ENCODE assay signal across 9 mouse cellular contexts in genomic region chr19:58627406-58628337, GRCm38 (mm10). TPM values are rescaled to one million over a fixed set of nuclear protein-coding genes. Genes with fewer than 3 reads are reported as not detected.
A peak's percentile ranks its signal among the peaks of the same experiment; 100 is the strongest.
DNase-seq lines count a peak whose midpoint lies in the region; ATAC-seq lines count a peak whose summit lies in the region.
"Had no signal": no experiment of that assay in that cellular context is flagged by ENCODE, and none has a peak within 500 bp of the region (broad histone marks: within the 10 kb centered on the region; RNA-seq: fewer than 3 reads in every experiment).

No protein-coding gene starts in this region.

- 38% methylated on average over 22 of the region's 22 CpGs for WGBS in forebrain, embryonic 15.5 days
- 43% methylated on average over 22 of the region's 22 CpGs for WGBS in midbrain, embryonic 15.5 days

- H3K4me3 ChIP-seq in forebrain, embryonic 15.5 days, result no peak overlapping the region
- no peak overlapping the region for H3K4me3 ChIP-seq in midbrain, embryonic 15.5 days
- H3K4me3 ChIP-seq: myocyte had no signal

- H3K4me1 ChIP-seq in forebrain, embryonic 15.5 days, result no peaks in the 10 kb centered on the region
- no peaks in the 10 kb centered on the region for H3K4me1 ChIP-seq in midbrain, embryonic 15.5 days

- DNase-seq in kidney, adult 9 months, result peak; percentile 24
- no peak for DNase-seq in kidney, adult 8-10 months
- DNase-seq in R1 (ENCODE audit: low read depth, low spot score), result peak; percentile 27
- DNase-seq in kidney, postnatal 14 days, result peak; percentile 20
- no peak for DNase-seq in thymus, postnatal 14 days

- H3K9me3 ChIP-seq in forebrain, embryonic 15.5 days, result no peaks in the 10 kb centered on the region
- H3K9me3 ChIP-seq in midbrain, embryonic 15.5 days, result no peaks in the 10 kb centered on the region

- H3K9ac ChIP-seq in forebrain, embryonic 15.5 days (replicated peaks), result no peak overlapping the region
- H3K9ac ChIP-seq in midbrain, embryonic 15.5 days, result no peak overlapping the region

- H3K27ac ChIP-seq in forebrain, embryonic 15.5 days (replicated peaks), result no peak overlapping the region
- H3K27ac ChIP-seq in midbrain, embryonic 15.5 days, result no peak overlapping the region

- no peaks in the 10 kb centered on the region for H3K27me3 ChIP-seq in forebrain, embryonic 15.5 days
- no peaks in the 10 kb centered on the region for H3K27me3 ChIP-seq in midbrain, embryonic 15.5 days (replicated peaks)

- H3K36me3 ChIP-seq in forebrain, embryonic 15.5 days, result no peaks in the 10 kb centered on the region
- H3K36me3 ChIP-seq in midbrain, embryonic 15.5 days (replicated peaks), result no peaks in the 10 kb centered on the region

- 0 out of 2 replicates have a peak, but pooled peaks have one; percentile 16 for ATAC-seq in forebrain, embryonic 15.5 days (replicated peaks)
- no peak for ATAC-seq in midbrain, embryonic 15.5 days (replicated peaks)
- no peak for ATAC-seq in erythroblast, adult 5-6 weeks (replicated peaks; ENCODE audit: low FRiP score, poor library complexity, severe bottlenecking)

- no peak overlapping the region for H3K4me2 ChIP-seq in forebrain, embryonic 15.5 days (replicated peaks)
- H3K4me2 ChIP-seq in midbrain, embryonic 15.5 days, result peak overlapping the region; percentile 27

RNA-seq across cellular contexts. Expression of gene Pnlip, which starts 24.6 kb away (rescaled TPM):
- polyA plus RNA-seq in forebrain, embryonic 15.5 days (2015; fragmentation: Nextera tagmentation; extraction: Ambion mirVana), result 0.33 and 0.49 TPM in 2 replicates
- 0.59 TPM in 1 of 2 replicates, not detected in the other for polyA plus RNA-seq in midbrain, embryonic 15.5 days (2015; fragmentation: Nextera tagmentation; extraction: Ambion mirVana)
- not detected in 2 replicates for total RNA-seq in erythroblast, adult 5-6 weeks (2015; ENCODE audit: low replicate concordance)
- not detected in 2 replicates for total RNA-seq in erythroblast, adult 5-6 weeks (2017; ENCODE audit: low replicate concordance)
- polyA plus RNA-seq: myocyte had no signal

Comparison
In these comparisons a context has a peak if more than half of its experiments do, and no peak if none do; other contexts are left out.
1. DNase-seq: peak in kidney, adult 9 months (single experiment), R1 (single experiment) and kidney, postnatal 14 days (single experiment); none in kidney, adult 8-10 months (0 of 2) and thymus, postnatal 14 days (single experiment).